Mouse (Mus musculus): ENCODE data around the gene Cubn. TPM values are rescaled to one million over a fixed set of nuclear protein-coding genes. Genes with fewer than 3 reads are reported as not detected.

The Cubn gene
- total RNA-seq, 1 experiment from 2014 or later, result 0.41 TPM

GRCm38 (mm10) chr2:13484566-13484965 is 7.0 kb downstream of the Cubn start:
- DNase-seq, result peak; percentile 45

- no peak for DNase-seq
Observed at GRCm38 (mm10) chr2:13480744-13481143, 10.9 kb downstream of the Cubn start.

- no peak for DNase-seq
Observed at GRCm38 (mm10) chr2:13479165-13479564, 12.4 kb downstream of the Cubn start.

- DNase-seq, result no peak
Observed at GRCm38 (mm10) chr2:13470108-13470507, 21.5 kb downstream of the Cubn start.

- DNase-seq, result no peak
Observed at GRCm38 (mm10) chr2:13469641-13470040, 22.0 kb downstream of the Cubn start.

- DNase-seq, result no peak
Observed at GRCm38 (mm10) chr2:13466685-13467084, 24.9 kb downstream of the Cubn start.

GRCm38 (mm10) chr2:13458088-13458487 is 33.5 kb downstream of the Cubn start:
- DNase-seq, result no peak

- no peak for DNase-seq
Observed at GRCm38 (mm10) chr2:13456821-13457220, 34.8 kb downstream of the Cubn start.

GRCm38 (mm10) chr2:13451495-13452491 is 39.8 kb downstream of the Cubn start:
- DNase-seq, result no peak

- DNase-seq, result peak; percentile 34
Observed at GRCm38 (mm10) chr2:13450895-13451294, 40.7 kb downstream of the Cubn start.

GRCm38 (mm10) chr2:13450470-13450869 is 41.1 kb downstream of the Cubn start:
- DNase-seq, result no peak

- DNase-seq, result no peak
Observed at GRCm38 (mm10) chr2:13445156-13445555, 46.5 kb downstream of the Cubn start.

GRCm38 (mm10) chr2:13438983-13439382 is 52.6 kb downstream of the Cubn start:
- DNase-seq, result no peak

- DNase-seq, result no peak
Observed at GRCm38 (mm10) chr2:13438275-13438845, 53.3 kb downstream of the Cubn start.

- no peak for DNase-seq
Observed at GRCm38 (mm10) chr2:13432002-13432401, 59.6 kb downstream of the Cubn start.

GRCm38 (mm10) chr2:13421974-13422760 is 69.4 kb downstream of the Cubn start:
- peak; percentile 22 for DNase-seq

- DNase-seq, result no peak
Observed at GRCm38 (mm10) chr2:13416765-13417524, 74.7 kb downstream of the Cubn start.

- DNase-seq, result peak; percentile 49
Observed at GRCm38 (mm10) chr2:13413520-13414178, 78.0 kb downstream of the Cubn start.

GRCm38 (mm10) chr2:13410660-13411059 is 81.0 kb downstream of the Cubn start:
- DNase-seq, result no peak

GRCm38 (mm10) chr2:13409767-13410519 is 81.7 kb downstream of the Cubn start:
- DNase-seq, result peak; percentile 45

- DNase-seq, result no peak
Observed at GRCm38 (mm10) chr2:13408333-13408732, 83.3 kb downstream of the Cubn start.
